Mouse (Mus musculus): ENCODE measurements around the gene Gm7951.
"Not testable (repeated sequence)": the region's sequence is repeated elsewhere in the genome, so short reads cannot be mapped to it uniquely, and the experiment has no call there.

Gene Gm7951

DNA sequence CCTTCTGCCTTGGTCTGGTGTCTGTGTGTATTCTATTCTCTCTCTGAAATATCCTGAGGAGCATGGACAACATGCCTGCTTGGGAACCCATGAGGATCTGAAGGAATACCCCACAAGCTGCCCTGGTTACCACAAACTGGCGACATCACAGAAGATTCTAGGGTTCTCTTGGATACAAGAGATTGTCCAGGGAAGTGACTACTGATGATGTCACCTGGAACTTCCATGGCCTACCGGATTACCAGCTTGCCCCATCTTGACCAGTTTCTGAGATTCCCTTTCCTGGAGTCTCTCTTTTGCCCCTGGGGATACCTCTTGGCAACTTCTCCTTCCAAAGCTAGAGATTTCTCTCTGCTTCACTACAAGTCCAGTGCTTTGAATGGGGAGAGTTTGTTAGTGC, at the start of gene Gm7951:
TSS of gene Gm7951 (minus strand) at position 101 of the 400 bp plus-strand sequence.
- in situ Hi-C loops (cut with MboI, MseI), result loop anchor here (10.0 kb wide), 1 partner anchor 792 kb away; no protein-coding TSS in a partner anchor

DNA sequence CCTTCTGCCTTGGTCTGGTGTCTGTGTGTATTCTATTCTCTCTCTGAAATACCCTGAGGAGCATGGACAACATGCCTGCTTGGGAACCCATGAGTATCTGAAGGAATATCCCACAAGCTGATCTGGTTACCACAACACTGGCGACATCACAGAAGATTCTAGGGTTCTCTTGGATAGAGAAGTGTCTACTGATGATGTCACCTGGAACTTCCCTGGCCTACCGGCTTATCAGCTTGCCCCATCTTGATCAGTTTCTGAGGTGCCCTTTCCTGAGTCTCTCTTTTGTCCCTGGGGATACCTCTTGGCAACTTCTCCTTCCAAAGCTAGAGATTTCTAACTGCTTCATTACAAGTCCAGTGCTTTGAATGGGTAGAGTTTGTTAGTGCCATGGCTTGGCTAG, 45.4 kb upstream of the Gm7951 start, which contains the start of gene Gm17027:
TSS of gene Gm17027 (minus strand) at position 101 of the 400 bp plus-strand sequence.
- in situ Hi-C loops (cut with MboI, MseI), result not testable (repeated sequence)

DNA sequence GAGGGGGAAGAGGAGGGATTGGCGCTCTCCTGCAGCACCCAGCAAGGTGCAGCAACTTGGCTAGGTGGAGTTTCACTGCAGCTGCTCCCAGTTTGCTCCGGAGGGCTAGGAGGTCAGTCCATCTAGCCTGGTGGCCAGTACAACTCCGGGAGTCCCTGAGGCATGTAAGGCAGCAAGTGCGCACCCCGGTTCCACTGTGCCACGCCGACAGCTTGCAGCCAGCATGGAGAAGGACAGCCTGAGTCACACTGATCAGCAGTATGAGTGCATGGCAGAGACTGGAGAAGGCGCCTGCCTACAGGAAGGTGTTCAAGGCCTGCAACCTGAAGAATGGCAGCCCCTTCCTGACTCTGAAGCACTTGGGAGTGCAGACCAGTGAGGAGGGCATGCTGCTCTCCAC, 17.4 kb upstream of the Gm7951 start:
- in situ Hi-C loops (cut with MboI, MseI), result loop anchor here (5.0 to 25.0 kb wide), 2 partner anchors 422 to 797 kb away; partner anchors contain the start of gene Gm8068

DNA sequence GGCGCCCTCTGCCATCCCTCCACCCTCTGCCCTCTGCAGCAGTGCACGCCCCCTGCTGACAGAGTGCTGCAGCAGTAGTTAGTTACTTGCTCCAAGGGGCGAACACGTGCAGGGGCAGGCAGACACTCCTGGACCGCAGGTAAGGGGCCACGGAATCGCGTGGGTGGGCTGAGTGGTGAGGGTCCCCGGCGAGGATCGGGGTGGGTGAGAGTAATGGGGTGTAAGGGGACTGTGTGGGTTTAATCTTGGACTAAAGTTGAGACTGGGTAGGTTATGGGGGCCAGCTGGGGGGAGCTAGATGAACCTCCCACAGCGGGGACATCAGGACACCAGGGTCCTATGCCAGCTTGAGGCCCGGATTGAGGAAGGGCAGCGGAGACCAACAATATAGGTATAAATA, 16.6 kb upstream of the Gm7951 start:
- in situ Hi-C loops (cut with MboI, MseI), result loop anchor here (5.0 to 25.0 kb wide), 2 partner anchors 422 to 797 kb away; partner anchors contain the start of gene Gm8068

Data from regulatory T cell (primary cell).